Mouse (Mus musculus) lung, adult 2 months (tissue): ENCODE results near the gene Fbln1. TPM values are rescaled to one million over a fixed set of nuclear protein-coding genes. Genes with fewer than 3 reads are reported as not detected.
A peak's percentile ranks its signal among the peaks of the same experiment; 100 is the strongest.

ENCODE experiments used
- DNase-seq: peaks from one replicate; pipeline ENCODE4 v3.0.0; 2022
- H3K4me1 ChIP-seq: fragments of 200-500 bp; 2 replicates; pipeline ENCODE4 v1.6.1; 2011; ENCODE audit warnings: low read length; ENCODE audit not compliant: control insufficient read depth, insufficient read depth
- H3K4me3 ChIP-seq: fragments of 200-500 bp; replicated peaks from 2 replicates; pipeline ENCODE3; 2011; ENCODE audit warnings: low read depth, mild to moderate bottlenecking, control low read depth, low read length; ENCODE audit errors: extremely low read depth
- CTCF ChIP-seq: fragments of 200-500 bp; IDR thresholded peaks from 2 replicates; pipeline ENCODE4 v1.5.1; 2011; ENCODE audit warnings: mild to moderate bottlenecking, low read length, control low read depth; ENCODE audit not compliant: insufficient read depth
- POLR2A ChIP-seq: fragments of 200-500 bp; IDR thresholded peaks from 2 replicates; pipeline ENCODE4 v1.6.1; 2011; ENCODE audit warnings: low read depth, mild to moderate bottlenecking, control low read depth, low read length, borderline replicate concordance; ENCODE audit errors: extremely low read depth
- WGBS: fragments of 180-500 bp; shearing (Covaris S2); methylation state at CpG from one replicate; pipeline ENCODE4 v1.1.7; 2018; 5-methylcytosine and 5-hydroxymethylcytosine counted together
- polyA plus RNA-seq: library from polyadenylated mRNA; depleted of rRNA; stranded (reverse); fragments of >200 nt; gene quantifications from 2 replicates; pipeline ENCODE4 v1.2.3, GENCODE M21; 2012

The Fbln1 gene
- polyA plus RNA-seq, 1 experiment, result 116 TPM

- WGBS, result 75% methylated on average over 5 of the region's 5 CpGs
- no peak for TF ChIP-seq CTCF
- TF ChIP-seq POLR2A, result no peak
- no peaks in the 10 kb centered on the region for H3K4me1 ChIP-seq
- no peak for DNase-seq
- no peak overlapping the region for H3K4me3 ChIP-seq
Observed at GRCm38 (mm10) chr15:85218617-85219265, 13.0 kb downstream of the Fbln1 start.

GRCm38 (mm10) chr15:85220371-85220770 is 14.6 kb downstream of the Fbln1 start:
- Histone ChIP-seq H3K4me1 (no peaks in the 10 kb centered on the region), H3K4me3 (no peak overlapping the region)
- DNase-seq, result no peak
- TF ChIP-seq POLR2A, result no peak
- TF ChIP-seq CTCF, result no peak
- 88% methylated on average over 6 of the region's 6 CpGs for WGBS

GRCm38 (mm10) chr15:85221115-85221854 is 15.5 kb downstream of the Fbln1 start:
- Histone ChIP-seq H3K4me1 (no peaks in the 10 kb centered on the region), H3K4me3 (no peak overlapping the region)
- no peak for DNase-seq
- WGBS, result 33% methylated on average over 12 of the region's 12 CpGs
- no peak for TF ChIP-seq POLR2A

GRCm38 (mm10) chr15:85225693-85226092 is 19.9 kb downstream of the Fbln1 start:
- Histone ChIP-seq H3K4me3 (no peak overlapping the region), H3K4me1 (no peaks in the 10 kb centered on the region)
- 84% methylated on average over 3 of the region's 3 CpGs for WGBS
- TF ChIP-seq CTCF, result no peak
- no peak for TF ChIP-seq POLR2A
- DNase-seq, result no peak

GRCm38 (mm10) chr15:85226841-85227240 is 21.1 kb downstream of the Fbln1 start:
- H3K4me3 ChIP-seq, result no peak overlapping the region

GRCm38 (mm10) chr15:85228568-85228967 is 22.8 kb downstream of the Fbln1 start:
- no peak for TF ChIP-seq POLR2A
- TF ChIP-seq CTCF, result no peak
- WGBS, result 74% methylated on average over 3 of the region's 3 CpGs
- DNase-seq, result no peak
- Histone ChIP-seq H3K4me1 (0 out of 2 replicates have a peak, but pooled peaks cover 5% of the 10 kb centered on the region), H3K4me3 (no peak overlapping the region)

More at GRCm38 (mm10) chr15:85226841-85227240, 21.1 kb downstream of the Fbln1 start:
- H3K4me1 ChIP-seq, result 0 out of 2 replicates have a peak, but pooled peaks cover 2% of the 10 kb centered on the region
- WGBS, result 74% methylated on average over 7 of the region's 7 CpGs
- TF ChIP-seq CTCF (no peak), POLR2A (no peak)
- no peak for DNase-seq

GRCm38 (mm10) chr15:85229960-85230535 is 24.3 kb downstream of the Fbln1 start:
- 0 out of 2 replicates have a peak, but pooled peaks cover 5% of the 10 kb centered on the region for H3K4me1 ChIP-seq
- no peak for DNase-seq
- TF ChIP-seq CTCF (no peak), POLR2A (no peak)
- no peak overlapping the region for H3K4me3 ChIP-seq
- 71% methylated on average over 13 of the region's 13 CpGs for WGBS

- no peak for DNase-seq
- TF ChIP-seq POLR2A, result no peak
- TF ChIP-seq CTCF, result no peak
- WGBS, result 94% methylated on average over 14 of the region's 14 CpGs
- Histone ChIP-seq H3K4me3 (no peak overlapping the region), H3K4me1 (0 out of 2 replicates have a peak, but pooled peaks cover 5% of the 10 kb centered on the region)
Observed at GRCm38 (mm10) chr15:85230613-85231012, 24.9 kb downstream of the Fbln1 start.

GRCm38 (mm10) chr15:85231443-85232255 is 25.9 kb downstream of the Fbln1 start:
- TF ChIP-seq CTCF (peak; percentile 65), POLR2A (no peak)
- H3K4me3 ChIP-seq, result no peak overlapping the region
- 0 out of 2 replicates have a peak, but pooled peaks cover 5% of the 10 kb centered on the region for H3K4me1 ChIP-seq
- peak; percentile 50 for DNase-seq
- 42% methylated on average over 13 of the region's 13 CpGs for WGBS
